Mouse (Mus musculus) layer of hippocampus, adult 11-12 months (tissue): ENCODE measurements at regions not wholly inside any gene's neighbourhood (a gene's known extent, or its start where the extent isn't known, plus 50 kb on each side); places are given as distances from the start of the nearest gene placed in this dataset.

ENCODE experiments used
- DNase-seq: peaks from one replicate; pipeline ENCODE4 v3.0.0; 2022; ENCODE audit warnings: low spot score

DNA sequence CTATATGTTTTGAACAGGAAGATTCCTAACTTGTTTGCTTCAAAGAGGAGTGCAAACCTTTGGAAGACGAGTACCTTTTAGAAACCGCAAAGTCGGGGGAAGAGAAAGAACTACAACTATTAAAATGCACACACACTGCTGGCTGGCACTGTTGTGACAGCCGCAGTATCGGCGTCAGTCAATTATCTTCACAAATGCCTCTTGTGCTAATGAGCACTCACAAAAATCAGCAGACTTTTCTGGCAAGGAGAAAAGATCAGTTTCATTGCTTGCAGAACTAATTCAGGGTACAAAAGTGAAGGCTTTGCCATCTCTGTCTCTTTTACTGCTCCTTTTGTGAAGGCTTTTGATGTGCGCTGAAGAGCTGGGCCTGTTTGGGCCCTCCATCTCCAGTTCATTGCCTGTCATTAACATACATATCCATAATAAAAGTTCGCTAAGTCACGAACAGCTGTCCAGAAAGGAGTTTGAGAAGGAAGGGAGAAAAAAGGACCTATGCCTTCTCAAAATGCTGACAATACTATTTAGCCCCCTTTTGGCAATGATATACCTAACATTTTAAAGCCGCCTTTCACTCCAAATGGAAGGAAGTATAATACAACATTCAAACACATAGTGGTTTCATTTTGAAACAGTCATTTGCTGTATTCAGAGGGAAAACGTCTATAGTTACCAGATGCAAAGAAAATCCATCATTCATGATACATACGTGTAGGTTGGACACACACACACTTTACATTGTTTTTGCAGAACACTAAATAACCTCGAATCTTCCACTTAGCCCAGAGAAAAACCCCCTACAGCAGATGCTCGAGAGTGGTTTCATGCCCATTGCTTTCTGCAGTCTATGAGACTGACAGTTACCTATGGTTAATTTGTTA, 186.6 kb upstream of the Sp8 start:
- DNase-seq, result no peak

DNA sequence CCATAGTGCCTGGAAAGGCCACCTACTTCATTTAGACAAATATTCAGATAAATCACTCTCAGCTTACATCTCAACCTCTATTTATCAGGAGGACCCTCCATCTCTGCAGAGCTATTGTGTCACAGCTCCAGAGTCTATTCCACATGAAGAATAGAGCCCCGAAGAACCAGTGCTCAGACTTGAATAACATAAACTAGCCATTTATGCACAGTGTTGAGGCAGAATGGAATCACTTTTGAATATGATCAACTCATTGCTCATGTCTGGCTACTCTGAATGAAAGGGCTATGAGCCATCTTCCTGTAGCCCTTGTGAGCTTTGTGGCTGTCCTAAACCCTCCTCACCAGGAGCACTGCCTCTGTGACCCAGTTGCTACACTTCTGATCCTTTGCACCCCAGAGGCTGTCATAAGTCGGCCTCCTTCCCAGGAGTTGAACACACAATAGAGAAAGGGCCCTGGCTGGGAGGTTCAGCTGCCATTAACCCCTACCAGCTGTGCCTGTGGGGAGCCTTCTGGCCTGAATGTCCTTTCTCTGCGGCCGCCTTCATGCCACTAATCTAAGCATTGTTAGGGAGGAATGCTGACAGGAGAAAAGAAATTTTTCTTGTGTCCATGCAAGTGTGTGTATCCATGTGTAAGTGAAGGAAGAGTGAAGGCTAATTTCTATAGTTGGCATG, 195.5 kb upstream of the Sp8 start:
- no peak for DNase-seq

DNA sequence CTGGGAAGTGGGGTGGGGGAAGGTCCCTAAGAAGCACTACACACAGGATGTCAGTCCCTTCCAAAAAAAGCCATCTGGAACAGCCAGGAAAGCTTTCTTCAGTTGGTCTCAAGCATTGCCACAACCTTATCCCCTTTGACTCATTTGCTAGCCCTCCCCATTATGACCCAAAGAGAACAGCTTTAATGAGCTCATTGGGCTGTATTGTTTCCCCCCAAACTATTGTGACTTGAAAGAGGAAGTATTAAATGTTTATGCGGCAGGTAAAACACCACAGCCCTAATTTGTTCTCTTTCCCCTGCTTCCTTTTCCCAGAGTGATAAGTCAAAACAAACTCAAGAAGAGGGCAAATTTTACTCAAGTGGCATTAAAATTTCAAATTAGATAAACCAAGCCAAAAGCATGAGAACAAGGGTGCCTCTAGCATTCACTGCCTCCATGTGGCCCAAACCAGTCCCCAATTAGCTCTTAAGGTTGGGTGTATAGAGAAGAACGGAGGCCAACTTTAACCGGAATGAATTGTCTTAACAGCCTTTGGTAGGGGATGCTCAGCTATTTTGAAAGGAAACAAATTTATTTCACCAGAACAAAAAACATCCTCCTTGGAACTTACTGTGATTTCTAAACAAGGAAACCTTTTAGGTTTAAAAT, 196.7 kb upstream of the Sp8 start:
- DNase-seq, result no peak

DNA sequence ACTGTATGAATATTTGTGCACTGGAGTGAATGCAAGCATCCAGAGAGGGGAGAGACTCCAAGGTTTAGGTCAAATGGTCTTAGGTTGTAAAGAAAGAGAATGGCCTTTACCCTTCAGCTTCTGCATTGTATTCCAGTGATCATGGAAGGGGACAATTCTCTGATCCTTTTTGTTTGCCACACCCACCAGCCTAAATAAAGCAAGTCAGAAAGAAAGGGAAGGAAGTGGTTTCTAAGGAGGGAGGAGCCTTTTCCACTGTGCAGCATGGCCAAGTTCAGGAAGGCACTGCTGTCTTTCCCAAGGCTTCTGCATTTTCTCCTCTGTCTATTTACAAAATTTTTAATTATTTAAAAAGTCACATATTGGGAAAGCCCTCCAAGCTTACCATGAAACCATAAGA, 197.5 kb upstream of the Sp8 start:
- no peak for DNase-seq

DNA sequence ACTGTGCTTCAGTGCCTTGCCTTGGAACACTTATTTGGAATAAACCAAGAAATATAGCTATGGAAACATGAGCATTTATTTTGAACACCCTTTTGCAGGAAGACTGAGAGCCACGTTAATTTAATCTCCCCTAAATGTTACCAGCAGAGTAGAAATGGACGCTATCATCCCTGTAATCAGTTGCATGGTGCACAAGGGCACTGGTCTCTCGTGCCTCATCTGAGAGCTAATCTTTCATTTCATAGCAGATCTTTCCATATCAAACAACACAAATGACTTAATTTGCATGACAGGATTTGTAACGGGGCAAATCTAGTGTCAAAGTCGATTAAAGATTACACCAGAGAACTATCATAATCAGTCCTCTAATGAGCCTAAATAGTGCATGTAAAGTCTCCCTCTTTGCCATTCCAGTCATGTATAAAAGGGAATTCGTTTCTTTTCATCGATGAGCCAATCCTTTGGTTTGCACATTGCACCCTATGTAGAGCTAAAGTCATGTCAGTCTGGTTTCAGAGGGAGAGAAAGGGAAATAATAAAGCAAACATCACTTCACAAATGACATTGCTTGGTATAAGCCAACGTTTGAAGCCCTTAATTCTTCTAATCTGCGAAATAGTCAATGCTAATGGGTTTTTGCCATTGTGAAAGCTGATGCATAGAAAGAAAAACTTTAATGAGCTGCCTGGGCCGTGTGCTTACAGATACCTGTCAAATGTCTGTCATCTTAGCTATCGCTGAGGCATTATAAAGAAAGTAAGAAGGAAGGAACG, 198.7 kb upstream of the Sp8 start:
- DNase-seq, result no peak

DNA sequence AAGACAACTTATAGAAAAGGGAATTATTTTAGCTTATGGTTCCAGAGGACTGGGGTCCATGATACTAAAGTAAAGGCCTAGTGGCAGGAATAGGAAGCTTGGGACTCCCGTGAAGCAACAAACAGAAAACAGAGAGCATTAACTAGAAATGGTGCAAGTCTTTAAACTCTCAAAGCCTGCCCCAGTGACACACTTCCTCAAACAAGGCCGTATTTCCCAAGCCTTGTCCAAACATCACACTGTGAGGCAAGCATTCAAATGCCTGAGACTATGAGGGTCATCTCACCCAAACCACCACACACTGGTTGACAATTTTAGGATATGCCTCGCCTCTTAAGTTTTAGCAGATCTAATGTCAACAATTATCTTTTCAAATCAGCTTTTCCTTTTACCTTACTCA, 205.2 kb upstream of the Sp8 start:
- DNase-seq, result no peak

DNA sequence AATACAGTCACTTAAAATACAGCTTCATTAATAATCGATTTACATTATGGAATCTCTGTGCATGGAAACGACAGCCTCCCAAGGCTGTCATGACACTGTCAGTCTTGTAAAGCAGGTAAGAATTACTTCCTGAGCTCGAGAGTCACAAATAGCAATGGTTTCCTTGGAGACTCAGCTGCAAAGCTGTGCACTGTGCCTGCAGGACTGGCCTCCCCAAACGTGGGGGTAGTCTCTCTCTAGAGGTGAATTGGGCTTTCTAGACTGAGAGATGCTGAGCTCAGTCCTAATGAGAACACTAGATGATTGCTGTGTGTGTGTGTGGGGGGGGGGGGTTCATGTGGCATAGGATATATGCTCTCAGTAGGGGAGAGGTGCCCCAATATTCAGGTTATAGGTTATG, 208.9 kb upstream of the Sp8 start:
- no peak for DNase-seq

DNA sequence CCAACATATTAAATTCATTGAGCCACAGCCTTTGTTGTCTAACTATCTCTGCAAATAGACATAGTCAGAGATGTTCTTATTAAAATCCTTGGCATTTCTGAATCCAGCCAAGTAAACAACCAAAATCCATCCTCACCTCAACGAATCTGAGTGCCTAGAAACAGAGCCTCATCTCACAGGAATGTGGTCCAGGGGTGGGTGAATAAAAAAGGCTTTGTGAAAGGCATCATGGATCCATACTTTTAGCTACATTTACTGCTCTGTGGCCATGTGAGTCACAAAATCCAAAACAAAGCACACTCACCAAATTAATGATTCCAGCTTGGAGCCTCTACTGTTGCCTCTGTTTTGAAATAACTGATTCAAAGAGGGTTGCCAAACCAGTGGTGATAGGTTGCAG, 210.7 kb upstream of the Sp8 start:
- DNase-seq, result no peak

DNA sequence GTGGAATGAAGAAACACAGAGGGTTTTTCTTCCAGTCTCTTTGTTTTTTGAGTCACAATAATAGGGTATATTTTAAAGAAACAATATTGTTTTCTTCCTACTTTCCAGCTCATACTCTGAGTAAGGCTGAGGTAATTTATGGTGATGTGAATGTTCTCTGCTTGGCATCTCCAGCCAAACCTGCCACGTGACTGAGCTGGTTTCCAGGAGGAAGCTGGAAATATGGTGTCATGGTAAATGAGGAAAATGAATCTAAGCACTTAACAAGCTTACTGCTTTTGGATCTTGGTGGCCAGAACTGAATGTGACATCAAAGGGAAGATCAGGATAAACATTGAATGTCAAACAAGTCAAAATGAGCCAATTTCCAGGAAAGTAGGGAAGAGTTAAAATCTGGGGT, 215.8 kb upstream of the Sp8 start:
- no peak for DNase-seq

DNA sequence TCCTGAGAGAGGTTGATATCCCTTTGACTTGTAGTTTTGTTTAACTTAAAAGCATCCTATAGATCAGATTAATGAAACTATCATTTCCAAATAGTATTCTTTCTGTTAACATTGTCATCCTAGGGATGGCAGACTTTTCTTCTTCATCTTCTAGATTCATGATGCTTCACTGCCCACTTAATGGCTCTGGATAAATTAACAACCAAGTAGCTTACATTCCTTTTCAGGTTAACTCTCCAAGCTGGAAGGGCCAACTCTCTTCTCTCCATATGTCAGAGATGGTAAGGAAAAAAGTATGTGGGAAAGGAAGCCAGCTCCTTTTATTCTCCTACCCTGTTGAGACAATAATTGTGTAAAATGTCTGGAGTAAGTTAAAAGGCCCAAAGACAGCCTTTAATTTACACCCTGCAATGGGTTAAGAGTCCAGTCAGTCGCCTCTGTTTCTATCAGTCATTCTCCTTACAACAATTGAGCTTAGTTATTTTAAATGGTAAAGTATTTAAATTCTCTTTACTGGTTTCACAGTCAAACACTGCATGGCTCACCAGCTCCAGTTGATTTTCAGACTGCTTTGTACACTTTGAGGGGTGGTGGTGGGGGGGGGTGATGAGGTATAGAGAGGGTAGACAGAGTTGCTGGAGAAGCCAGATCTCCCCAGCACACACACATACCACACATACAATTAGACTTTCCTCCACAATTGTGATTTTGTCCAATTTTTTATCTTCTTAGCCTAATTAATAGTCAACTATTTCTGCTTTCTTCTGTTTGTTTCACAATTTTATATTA, 224.2 kb upstream of the Sp8 start:
- no peak for DNase-seq

DNA sequence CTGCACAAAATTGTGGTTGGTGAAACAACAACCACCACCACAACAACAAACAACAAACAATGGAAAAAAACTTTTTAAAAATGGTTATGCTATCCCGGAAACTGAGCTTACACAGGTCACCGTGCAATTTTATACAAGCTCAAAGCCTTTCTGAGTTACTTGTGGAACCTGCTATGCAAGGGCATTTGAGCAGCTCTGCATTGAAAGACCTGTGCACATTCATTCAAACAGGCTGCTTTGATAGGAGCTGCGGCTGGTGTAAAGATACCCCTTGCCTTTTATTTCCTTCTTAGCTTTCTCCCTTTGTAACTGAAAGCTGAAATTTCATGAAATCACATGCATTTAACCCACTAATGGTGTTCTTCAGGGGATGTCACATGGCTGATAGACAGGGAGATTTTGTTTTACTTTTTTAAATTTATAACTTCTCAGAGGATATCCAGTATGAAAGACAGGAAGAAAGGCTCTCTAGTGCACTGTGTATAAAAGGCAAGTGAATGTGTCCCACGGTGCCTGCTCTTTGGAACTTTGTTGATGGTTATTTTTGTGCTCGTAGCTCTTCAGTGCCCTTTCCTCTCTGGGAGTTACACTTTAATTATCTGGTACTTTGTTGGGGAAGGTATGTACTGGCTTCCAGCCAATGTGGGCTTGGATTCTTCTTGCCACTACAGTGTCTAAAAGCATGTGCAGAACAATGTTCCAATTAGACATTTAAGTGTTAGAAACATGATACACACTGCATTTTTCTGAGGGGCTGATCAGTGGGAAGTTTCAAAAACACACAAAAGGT, 225.1 kb upstream of the Sp8 start:
- DNase-seq, result no peak

DNA sequence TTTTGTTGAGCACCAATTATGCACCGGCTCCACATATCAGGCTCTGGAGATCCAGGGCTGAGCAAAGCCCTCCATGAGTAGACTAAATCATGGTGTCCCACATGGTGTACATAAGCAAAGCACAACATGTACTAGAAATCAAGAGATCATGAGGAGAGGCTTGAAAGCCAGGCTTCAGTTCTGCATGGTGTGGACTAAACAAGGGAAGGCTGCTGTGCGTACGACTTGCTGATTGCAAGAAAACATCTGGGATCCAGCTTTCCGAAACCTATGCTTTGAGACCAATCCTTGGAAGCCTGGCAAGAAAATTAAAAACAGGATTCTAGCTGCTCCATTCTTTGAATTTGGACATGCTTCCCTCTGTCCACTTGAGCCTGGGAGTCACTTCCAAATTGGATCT, 249.1 kb upstream of the Sp8 start:
- DNase-seq, result no peak

DNA sequence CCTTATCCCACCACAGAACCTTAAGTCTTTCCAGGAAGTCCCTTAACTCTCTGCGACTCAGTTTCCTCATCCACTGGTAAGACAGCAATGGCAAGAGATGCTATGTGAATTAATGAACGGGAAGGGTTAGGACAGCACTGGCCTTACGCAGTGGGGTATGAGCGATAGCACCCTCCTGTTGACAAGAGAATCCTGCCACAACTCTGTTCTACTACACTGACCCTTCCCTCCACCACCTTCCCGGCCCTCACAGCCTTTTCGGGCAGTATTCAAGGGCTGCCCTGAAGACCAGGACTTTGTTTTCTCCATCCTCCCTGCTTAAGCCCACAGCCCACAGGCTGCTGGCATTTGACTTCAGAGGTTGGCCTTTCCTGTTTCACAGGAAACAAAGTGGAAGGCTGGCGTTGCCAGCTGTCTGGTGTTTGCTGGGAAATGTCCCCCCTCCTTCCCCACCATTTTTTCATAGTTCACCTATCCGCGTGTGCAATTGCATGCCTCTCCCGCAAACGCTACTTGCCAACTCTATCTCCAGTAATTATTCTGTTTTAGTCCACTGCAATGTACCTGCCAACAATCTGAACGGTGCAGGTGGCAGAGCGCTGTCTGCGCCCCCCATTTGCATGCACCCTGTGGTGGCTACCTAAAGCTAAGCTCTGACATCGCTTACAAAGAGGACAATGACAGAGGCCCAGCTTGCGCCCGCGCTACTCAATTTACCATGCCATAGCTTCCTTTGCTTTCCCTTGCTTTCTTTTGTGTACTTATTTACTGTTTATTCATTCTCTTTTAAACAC, 251.2 kb upstream of the Sp8 start:
- DNase-seq, result no peak

DNA sequence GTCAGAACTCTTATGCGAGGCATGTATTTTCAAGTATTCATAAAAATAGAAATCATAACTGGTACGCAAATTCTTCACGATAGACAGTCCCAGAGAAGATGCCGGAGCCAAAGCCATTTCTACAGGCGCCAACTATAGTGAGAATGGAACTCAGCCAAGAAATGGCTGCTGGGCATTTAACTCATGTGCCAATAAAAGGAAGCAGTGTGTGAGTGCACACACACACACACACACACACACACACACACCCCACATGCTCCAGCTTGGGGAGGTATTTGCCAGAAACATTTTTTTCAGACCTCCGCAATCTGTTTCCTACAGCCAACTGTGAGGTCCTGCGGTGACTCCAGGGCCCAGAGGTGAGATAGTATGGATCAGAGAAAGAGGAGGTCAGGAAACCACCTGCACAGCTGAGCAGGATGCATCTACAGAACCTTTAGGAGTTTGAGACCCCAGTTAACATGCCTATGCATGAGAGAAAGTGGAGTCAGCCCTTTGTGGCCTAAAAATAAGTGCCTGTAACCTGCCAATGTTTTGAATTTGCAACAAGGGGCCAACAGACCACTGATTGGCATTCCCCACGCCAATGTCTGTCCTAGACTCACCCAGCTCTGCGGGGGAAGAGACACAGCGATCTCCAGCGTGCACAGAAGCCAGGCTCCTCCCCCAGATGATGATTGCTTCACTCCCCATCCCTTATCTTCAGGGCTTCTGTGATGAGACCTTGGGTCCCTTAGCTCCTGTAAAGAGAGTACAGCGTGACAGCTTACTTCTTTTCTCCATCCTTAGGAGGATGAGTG, 262.1 kb upstream of the Sp8 start:
- no peak for DNase-seq

DNA sequence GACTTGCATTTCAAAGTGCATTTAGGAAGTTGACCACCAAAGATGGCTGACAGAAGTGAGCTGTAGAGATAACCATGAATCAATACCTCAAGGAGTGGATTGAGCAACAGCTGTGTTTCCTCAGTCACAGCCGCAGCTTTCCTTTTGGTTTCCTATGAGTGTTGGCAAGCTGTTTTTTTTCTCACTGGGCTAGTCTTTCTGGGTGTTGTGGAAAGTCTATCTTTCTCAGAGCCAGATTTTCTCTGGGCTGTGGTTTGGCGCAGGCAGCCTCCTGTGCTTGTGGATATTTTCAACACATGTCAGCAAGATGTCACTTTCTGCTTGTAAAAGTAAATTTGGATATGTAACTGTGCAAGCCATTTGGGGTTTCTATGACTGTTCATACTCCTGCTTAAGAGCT, 268.6 kb upstream of the Sp4 start:
- no peak for DNase-seq

DNA sequence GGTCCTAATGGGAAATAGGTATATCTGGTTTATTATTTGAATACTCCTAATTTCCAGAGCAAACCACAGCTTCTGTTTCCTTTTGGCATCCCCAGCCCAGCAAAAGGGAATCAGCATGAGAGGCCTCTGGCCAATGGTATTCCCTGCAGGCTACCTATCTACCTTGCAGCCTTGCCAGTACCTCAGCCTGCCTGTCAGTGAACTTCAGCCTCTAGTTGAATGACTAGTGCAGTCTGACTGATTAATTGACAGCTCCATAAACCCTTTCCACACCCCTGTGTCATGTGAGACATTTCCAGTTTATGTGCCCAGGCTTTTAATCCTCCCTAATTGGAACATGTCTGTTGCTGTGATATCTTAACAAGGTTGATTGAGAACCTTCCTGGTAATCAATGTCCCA, 265.4 kb upstream of the Sp4 start:
- DNase-seq, result no peak

DNA sequence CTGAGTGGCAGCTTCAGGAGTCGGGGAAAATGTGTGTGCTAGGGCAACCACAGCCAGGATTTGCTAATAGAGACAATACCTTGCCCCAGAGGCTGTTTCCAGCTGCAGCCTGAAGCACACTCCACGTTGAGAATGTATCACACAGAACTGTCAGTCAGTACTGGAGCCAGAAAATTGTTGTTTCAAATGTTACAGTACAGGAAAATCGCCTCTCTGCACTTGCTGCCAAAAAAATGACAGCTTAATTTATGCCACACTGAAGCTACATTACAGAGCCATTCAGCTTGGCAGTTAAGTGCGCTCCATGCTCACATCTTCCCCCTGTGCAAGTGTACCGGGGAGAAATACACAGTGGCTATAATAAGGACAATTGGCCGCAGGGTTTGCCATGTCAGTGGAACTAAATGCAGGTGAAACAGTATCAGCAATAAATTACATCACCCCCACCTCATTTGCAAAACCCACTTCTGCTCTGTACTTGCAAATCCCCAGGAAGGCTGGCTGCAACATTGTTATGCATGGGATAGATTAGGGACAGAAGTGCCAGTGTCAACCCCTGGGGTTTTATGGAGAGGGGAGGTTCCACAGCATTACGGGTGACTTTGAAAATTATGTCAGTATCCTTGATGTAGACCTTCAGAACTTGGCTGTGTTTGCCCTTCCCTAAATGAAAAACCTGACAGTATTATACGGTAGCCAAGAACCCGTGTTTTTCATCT, 263.3 kb upstream of the Sp4 start:
- DNase-seq, result no peak

DNA sequence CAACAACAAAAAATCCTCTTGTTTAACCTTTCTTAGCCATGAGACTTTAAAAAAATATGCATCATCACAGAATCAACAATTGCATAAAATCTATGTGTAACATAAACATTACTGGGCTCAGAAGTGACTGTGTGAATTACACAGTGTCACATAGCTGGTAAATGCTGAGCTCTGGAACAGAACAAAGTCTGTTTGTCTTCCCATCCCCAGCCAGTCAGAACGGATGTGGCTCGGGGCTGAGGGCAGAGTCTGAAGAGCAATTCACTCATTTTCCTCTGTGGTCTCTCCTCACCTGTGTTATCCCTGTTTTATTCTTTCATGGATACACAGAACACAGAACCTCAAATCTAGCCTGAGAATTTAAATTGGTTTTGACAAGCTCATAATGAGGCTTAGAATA, 261.0 kb upstream of the Sp4 start:
- no peak for DNase-seq

DNA sequence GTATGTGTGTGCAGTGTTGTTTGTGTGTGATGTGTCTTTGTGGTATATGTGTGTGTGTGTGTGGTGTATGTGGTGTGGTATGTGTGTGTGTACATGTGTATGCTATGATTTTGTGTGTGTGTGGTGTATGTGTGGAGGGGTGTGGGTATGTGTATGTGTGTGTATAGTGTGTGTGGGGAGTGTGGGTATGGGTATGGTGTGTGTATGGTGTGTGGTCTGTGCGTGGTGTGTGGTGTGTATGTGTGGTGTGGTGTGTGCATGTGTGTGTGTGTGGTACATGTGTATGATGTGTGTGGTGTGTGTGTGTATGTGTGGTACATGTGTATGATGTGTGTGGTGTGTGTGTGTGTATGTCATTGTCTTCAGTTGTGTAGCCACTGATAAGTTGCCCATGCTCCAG, 247.8 kb upstream of the Sp4 start:
- DNase-seq, result no peak
